Mouse (Mus musculus) cerebellum, adult 11-12 months (tissue): ENCODE data around the gene Rps4x.
"Not testable (repeated sequence)": the region's sequence is repeated elsewhere in the genome, so short reads cannot be mapped to it uniquely, and the experiment has no call there.

Source experiments
- DNase-seq: peaks from one replicate; pipeline ENCODE4 v3.0.0; 2022

The Rps4x gene

GRCm38 (mm10) chrX:102188712-102189497 is at the start of gene Rps4x:
Gene Rps4x (minus strand): TSS chrX:102189394.
- DNase-seq, result peak; percentile 68

GRCm38 (mm10) chrX:102219126-102219525 is 29.9 kb upstream of the Rps4x start:
- DNase-seq, result no peak

GRCm38 (mm10) chrX:102215356-102215755 is 26.2 kb upstream of the Rps4x start:
- DNase-seq, result not testable (repeated sequence)

GRCm38 (mm10) chrX:102190840-102191239 is 1.6 kb upstream of the Rps4x start:
- no peak for DNase-seq

- no peak for DNase-seq
Measured at GRCm38 (mm10) chrX:102189581-102189980, 387 bp upstream of the Rps4x start.

- no peak for DNase-seq
Measured at GRCm38 (mm10) chrX:102187023-102187699, 2.0 kb downstream of the Rps4x start.

GRCm38 (mm10) chrX:102182575-102182974 is 6.6 kb downstream of the Rps4x start:
- DNase-seq, result no peak

- no peak for DNase-seq
Measured at GRCm38 (mm10) chrX:102175538-102176287, 13.5 kb downstream of the Rps4x start.

GRCm38 (mm10) chrX:102170900-102171299 is 18.3 kb downstream of the Rps4x start:
- DNase-seq, result no peak

GRCm38 (mm10) chrX:102170135-102170534 is 19.1 kb downstream of the Rps4x start:
- DNase-seq, result no peak

GRCm38 (mm10) chrX:102169724-102170123 is 19.5 kb downstream of the Rps4x start:
- DNase-seq, result no peak

- DNase-seq, result no peak
Measured at GRCm38 (mm10) chrX:102166986-102167385, 22.2 kb downstream of the Rps4x start.

GRCm38 (mm10) chrX:102166521-102166920 is 22.7 kb downstream of the Rps4x start:
- no peak for DNase-seq

- DNase-seq, result no peak
Measured at GRCm38 (mm10) chrX:102163529-102163928, 25.7 kb downstream of the Rps4x start.

GRCm38 (mm10) chrX:102163096-102163495 is 26.1 kb downstream of the Rps4x start:
- no peak for DNase-seq

GRCm38 (mm10) chrX:102160528-102160927 is 28.7 kb downstream of the Rps4x start:
- no peak for DNase-seq

- DNase-seq, result no peak
Measured at GRCm38 (mm10) chrX:102159778-102160177, 29.4 kb downstream of the Rps4x start.

GRCm38 (mm10) chrX:102157423-102157791 is 31.8 kb downstream of the Rps4x start:
- no peak for DNase-seq

- DNase-seq, result peak; percentile 94
Measured at GRCm38 (mm10) chrX:102156618-102157422, 32.4 kb downstream of the Rps4x start, which contains the start of gene Ercc6l. Gene Ercc6l (minus strand): TSS chrX:102157091.

GRCm38 (mm10) chrX:102141157-102141556 is 48.0 kb downstream of the Rps4x start:
- no peak for DNase-seq
